Mouse (Mus musculus) A20 (cell line): ENCODE measurements at regions not wholly inside any gene's neighbourhood (a gene's known extent, or its start where the extent isn't known, plus 50 kb on each side); places are given as distances from the start of the nearest gene placed in this dataset.

Experiments used
- DNase-seq: peaks from one replicate; pipeline ENCODE4 v3.0.0-alpha.2; 2011; ENCODE audit warnings: low read depth, low spot score

DNA sequence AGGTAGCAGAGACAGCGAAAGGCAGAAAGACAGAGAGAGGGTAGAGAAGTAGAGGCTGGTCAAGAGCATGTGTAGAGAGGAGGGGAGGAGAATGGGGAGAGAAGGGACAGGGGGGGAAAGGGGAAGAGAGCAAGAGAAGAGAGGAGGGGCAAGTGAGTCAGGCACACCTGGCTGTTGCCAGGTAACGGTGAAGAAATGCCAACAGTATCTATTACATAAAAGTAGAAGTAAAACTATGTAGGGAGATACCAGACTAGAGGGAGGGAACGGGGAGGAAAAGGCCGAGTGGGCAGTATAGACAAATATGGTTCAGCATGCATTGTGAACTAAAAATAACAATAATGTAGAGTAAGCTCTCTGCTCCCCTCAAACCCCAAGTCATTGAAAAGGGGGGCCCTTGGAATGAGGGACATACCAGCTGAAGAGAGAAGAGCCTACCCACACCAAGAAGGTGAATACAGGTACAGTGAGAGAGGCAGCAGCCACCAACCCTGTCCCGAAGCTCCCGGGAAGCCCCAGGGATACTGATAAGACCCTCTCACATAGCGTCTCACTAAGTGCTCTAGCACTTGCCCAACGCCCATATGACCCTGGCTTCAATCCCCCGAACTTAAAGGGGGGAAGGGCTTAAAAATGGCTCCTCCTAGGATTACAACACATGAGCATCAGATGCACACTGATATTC, 56.0 kb upstream of the Hs6st1 start:
- DNase-seq = peak; percentile 60

DNA sequence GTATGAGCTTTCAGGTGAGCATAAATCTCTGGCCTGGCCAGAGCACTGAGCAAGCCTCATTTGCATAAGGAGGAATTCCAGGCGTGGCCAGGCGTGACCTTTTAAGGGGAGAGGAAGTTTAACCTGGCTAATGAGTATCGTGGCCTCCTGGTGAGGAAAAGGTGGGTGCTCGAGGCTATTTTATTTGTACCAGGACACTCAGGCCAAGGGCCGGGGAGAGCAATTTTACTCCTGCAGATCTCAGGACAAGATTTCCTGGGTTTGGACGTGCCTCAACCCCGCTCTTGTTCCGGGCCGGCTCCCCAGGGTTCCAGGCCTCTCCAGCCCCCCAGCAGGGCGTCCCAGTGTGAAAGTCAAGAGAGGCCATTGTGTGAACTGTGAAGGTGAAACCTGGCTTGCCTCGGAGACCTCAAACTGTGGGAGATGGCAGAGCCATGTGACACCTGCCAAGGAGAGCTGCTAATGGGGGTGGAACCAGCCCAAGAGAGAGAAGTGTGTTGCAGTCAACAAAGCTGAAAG, 54.3 kb upstream of the Hs6st1 start:
- peak; percentile 21 for DNase-seq

DNA sequence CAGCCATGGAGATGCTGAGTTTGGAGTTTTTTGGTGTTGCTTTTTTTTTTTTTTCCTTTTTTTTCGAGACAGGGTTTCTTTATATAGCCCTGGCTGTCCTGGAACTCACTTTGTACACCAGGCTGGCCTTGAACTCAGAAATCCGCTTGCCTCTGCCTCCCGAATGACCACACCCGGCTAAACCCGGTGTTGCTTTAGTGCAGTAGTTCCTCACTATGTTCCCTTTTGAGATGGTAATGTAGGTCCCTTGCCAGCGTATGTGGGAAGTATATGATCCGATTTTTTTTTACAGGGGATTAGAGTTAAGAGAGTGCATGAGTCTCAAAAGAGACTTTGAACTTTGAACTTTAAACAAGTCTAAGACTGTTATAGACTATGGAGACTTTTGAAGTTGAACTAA, 53.8 kb upstream of the Hs6st1 start:
- DNase-seq = no peak

DNA sequence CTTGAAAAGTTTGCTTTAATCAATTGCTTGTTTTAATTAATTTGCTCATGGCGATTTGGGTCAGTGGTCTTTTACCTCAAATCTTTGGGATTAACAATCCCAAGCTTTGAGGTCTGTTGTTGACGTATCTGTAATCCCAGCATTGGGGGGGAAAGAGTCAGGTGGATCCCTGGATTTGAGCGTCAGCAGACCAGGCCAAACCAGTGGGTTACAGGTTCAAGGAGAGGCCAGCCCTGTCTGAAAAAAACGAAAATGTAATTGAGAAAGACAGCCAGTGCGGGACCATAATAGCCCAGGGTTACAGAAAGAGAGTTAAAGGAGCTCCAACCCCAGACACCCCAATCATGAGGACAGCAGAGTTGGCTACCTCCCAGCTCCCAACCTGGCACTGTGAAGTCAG, 53.0 kb upstream of the Hs6st1 start:
- no peak for DNase-seq

DNA sequence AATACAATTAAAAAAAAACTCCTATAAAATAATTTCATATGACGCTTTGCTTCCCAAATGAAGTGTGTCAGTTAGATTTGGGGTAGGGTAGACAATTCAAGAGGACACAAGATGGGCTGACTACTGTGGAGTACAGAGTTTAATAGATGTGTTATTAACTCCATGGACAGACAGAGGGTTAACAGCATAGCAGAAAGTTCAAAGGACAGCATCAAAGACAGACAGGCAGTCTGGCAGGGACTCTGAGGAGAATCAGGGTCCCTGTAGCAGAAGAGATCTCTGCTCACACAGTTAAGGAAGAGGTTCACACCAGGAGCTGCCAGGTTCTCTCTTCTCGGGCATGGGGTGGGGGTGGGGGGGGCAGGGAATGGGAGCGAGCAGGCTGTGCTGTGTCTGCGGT, 51.6 kb upstream of the Hs6st1 start:
- DNase-seq = no peak

DNA sequence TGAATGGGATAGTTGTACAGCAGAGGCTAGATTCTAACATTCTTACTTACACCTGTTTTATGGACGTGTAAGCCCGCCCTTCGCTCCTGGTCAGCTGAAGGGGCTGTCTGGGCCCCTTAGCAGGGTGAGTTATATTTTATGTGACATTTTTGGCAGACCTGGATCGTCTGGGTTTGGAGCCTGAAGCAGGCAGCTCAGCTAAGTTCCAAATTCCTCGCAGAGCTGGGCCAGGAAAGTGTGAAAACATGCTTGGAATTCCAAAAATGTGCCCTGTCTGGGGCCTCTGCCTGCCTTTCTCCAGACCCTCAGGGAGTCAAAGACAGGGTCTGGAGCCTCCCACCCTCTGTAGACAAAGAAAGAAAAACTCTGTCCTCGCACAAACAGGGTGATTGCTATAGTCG, 51.1 kb upstream of the Hs6st1 start:
- DNase-seq = no peak

DNA sequence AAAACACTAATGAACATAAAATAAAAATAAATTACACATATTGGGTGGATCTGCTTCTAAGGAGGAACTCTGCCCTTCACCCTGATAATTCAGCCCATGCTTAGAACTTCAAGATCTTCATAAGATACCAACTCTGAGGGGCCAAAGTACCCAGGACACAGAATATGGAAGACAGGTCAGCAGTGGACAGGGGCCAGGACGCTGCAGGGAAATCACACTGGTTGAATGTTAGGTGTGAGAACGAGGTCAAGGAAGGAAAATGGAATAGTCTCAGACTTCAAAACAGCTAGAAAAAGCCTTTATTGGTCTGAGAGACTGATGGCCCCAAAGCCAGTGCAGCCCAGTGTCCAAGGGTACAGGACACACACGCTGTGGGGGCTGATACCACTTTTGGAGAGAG, 50.5 kb upstream of the Hs6st1 start:
- no peak for DNase-seq
